Mouse (Mus musculus) large intestine, adult 2 months (tissue): Measurements from ENCODE around the gene Mdm2. TPM values are rescaled to one million over a fixed set of nuclear protein-coding genes. Genes with fewer than 3 reads are reported as not detected.

ENCODE experiments used
- DNase-seq: peaks from one replicate; pipeline ENCODE4 v3.0.0-alpha.2; 2012; ENCODE audit warnings: low read depth, low spot score
- WGBS: fragments of 180-500 bp; shearing (Covaris S2); methylation state at CpG from one replicate; pipeline ENCODE4 v1.1.7; 2018; 5-methylcytosine and 5-hydroxymethylcytosine counted together
- polyA plus RNA-seq: library from polyadenylated mRNA; depleted of rRNA; stranded (reverse); fragments of >200 nt; gene quantifications from 2 replicates; pipeline ENCODE4 v1.2.3, GENCODE M21; 2012

The Mdm2 gene
- polyA plus RNA-seq, 1 experiment: 11.2 TPM

GRCm38 (mm10) chr10:117702024-117702833, 8.3 kb downstream of the Mdm2 start:
- no peak for DNase-seq
- WGBS: 85% methylated on average over 6 of the region's 6 CpGs

- 88% methylated on average over 6 of the region's 6 CpGs for WGBS
- DNase-seq: no peak
These were observed 9.3 kb downstream of the Mdm2 start for GRCm38 (mm10) chr10:117701034-117701829.

GRCm38 (mm10) chr10:117700450-117700849, 10.1 kb downstream of the Mdm2 start:
- no peak for DNase-seq
- WGBS: 84% methylated on average over 1 of the region's 1 CpGs

DNA sequence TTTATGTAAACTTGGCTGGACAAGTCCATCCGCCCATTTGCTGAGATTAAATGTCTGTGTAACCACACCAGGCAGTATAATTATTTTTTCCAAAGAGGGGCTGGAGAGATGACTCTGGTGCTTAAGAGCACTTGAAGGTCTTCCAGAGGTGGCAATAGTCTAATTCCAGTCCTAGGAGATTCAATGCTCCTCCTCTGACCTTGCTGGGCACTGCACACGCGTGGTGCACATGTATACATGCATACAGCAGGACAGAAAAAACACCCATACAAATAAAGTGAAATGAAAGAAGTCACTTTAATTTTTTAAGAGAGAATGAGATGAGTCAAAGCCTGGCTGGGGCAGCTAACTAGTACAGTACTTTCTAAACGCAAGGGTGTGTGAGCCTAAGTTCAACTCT, 10.6 kb downstream of the Mdm2 start:
- WGBS: 96% methylated on average over 4 of the region's 4 CpGs
- no peak for DNase-seq

GRCm38 (mm10) chr10:117698313-117699138, 12.0 kb downstream of the Mdm2 start:
- 98% methylated on average over 10 of the region's 10 CpGs for WGBS

DNA sequence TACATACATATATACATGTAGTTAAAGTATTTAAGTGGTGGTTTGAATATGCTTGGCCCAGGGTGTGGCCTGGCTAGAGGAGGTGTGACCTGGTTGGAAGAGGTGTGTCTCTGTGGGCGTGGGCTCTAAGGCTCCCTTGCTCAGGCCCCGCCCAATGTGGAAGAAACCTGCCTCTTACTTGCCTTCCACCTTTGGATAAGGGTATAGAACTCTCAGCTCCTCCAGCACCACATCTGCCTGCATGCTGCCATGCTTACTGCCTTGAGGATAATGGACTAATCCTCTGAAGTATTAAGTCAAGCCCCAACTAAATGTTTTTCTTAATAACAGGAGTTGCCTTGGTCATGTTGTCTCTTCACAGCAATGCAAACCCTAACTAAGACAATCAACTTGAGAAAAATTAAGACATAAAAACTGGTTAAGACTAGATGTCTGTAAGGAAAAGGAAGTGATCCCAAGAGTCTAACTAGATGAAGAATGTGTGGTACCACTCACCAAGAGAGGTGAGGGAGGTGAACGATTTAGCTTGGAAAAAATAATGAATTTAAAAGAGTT, 12.9 kb downstream of the Mdm2 start:
- DNase-seq: no peak
- 92% methylated on average over 3 of the region's 3 CpGs for WGBS

More at GRCm38 (mm10) chr10:117698313-117699138, 12.0 kb downstream of the Mdm2 start:
- DNase-seq: no peak

GRCm38 (mm10) chr10:117696827-117697560, 13.6 kb downstream of the Mdm2 start:
- WGBS: 86% methylated on average over 6 of the region's 6 CpGs
- DNase-seq: no peak

- WGBS: 77% methylated on average over 8 of the region's 8 CpGs
- no peak for DNase-seq
These were observed 14.3 kb downstream of the Mdm2 start for GRCm38 (mm10) chr10:117696021-117696826.

- no peak for DNase-seq
- WGBS: 97% methylated on average over 4 of the region's 4 CpGs
These were observed 15.0 kb downstream of the Mdm2 start for GRCm38 (mm10) chr10:117695605-117696004.

DNA sequence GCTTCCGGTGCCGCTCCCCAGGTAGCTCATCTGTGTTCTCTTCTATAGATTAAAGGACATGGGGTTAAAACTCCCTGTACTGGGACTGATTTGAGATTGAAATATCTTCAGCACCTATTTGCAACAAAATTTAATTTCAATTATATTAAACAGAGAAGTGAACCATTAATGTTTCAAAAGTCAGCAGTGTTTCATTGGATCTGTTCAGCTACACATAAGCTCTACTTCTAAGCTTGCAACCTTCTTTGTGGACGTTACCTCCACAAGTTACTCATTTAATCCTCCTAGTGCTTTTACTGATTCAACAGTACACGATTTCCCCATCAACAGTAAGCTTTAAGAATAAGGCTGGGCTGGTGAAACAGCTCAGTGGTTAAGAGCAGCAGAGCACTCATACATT, 15.5 kb downstream of the Mdm2 start:
- DNase-seq: no peak
- 89% methylated on average over 4 of the region's 4 CpGs for WGBS

DNA sequence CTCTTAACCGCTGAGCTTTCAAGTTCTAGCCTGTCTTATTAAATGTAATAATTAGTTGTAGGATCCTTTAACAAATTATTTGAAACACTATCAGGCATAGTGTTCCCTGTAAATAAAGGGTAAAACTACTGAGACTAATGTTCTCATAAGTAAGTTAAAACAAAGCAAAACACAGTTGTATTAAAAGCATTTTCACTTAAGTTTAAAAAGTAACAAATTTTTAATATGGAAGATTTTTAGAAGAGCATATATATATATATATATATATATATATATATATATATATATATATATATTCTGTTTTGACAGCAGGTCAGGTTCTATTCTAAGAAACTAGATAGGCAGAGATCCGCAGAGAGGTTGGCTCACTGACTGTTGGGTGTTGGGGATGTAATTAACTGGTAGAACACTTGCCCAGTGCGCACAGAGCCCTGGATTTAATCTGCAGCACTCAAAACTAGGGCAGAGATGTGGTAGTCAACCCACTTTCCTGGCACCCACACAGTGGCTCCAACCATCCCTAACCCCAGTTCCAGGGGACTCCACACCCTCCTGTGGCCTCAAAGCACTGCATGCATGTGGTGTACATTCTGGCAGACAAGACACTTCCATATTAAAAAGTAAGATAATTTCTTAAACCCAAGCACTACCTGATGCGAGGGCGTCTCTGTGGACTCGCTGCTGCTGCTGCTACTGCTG, 16.2 kb downstream of the Mdm2 start:
- 95% methylated on average over 6 of the region's 6 CpGs for WGBS

DNA sequence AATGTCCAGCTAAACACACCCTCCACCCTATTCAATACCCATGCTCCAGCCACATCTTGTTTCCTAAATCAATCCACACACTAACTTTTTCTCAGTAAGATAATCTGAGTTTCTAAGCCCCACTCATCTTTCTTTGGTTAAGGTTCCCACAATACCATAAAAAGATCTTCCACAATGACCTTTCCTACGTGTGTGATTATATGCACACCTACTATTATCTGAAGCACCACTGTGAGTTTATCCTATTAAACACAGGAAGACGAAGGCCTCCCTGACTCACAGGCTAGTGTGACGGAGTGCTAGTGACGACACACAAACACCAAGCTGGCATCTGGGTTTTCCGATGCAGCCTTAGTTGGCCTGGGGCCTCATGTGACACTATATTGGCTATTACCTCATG, 17.6 kb downstream of the Mdm2 start:
- WGBS: 92% methylated on average over 5 of the region's 5 CpGs
- no peak for DNase-seq

More for the DNA sequence above, 16.2 kb downstream of the Mdm2 start:
- no peak for DNase-seq

- no peak for DNase-seq
These were observed 18.4 kb downstream of the Mdm2 start for GRCm38 (mm10) chr10:117692173-117692572.

DNA sequence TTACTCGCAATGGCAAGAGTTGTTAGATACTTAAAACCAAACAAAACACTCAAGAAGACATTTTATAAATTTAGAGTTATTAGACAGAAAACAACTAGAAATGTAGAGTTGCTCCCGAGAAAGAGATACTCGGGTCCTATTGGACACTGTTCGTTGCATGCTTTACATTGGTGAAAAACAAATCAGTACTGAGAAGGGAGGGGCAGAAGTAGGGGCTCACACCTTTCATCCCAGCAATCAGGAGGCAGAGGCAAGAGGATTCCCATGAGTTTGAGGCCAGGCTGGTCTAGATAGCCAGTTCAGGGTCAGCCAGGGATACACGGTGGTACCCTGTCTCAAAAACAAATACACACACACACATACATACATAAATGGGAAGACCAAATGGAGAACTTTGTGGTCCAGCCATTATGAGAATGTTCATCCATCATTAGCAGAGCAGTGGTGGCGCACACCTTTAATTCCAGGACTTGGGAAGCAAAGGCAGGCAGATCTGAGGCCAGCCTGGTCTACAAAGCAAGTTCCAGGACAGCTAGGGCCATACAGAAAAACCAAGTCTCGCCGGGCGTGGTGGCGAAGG, 19.1 kb downstream of the Mdm2 start:
- no peak for DNase-seq
- WGBS: 91% methylated on average over 10 of the region's 10 CpGs

GRCm38 (mm10) chr10:117690770-117691296, 19.7 kb downstream of the Mdm2 start:
- WGBS: 91% methylated on average over 3 of the region's 3 CpGs
- DNase-seq: no peak

GRCm38 (mm10) chr10:117690101-117690352, 20.5 kb downstream of the Mdm2 start:
- no peak for DNase-seq
- 78% methylated on average over 2 of the region's 2 CpGs for WGBS

- WGBS: 93% methylated on average over 11 of the region's 11 CpGs
- DNase-seq: no peak
These were observed 21.1 kb downstream of the Mdm2 start for GRCm38 (mm10) chr10:117689297-117690100.
